Mouse (Mus musculus): ENCODE measurements around the gene Ankrd34a. TPM values are rescaled to one million over a fixed set of nuclear protein-coding genes. Genes with fewer than 3 reads are reported as not detected.

Gene Ankrd34a
- total and polyA plus RNA-seq, 3 experiments = 0.04 to 0.11 TPM; not detected in 1

DNA sequence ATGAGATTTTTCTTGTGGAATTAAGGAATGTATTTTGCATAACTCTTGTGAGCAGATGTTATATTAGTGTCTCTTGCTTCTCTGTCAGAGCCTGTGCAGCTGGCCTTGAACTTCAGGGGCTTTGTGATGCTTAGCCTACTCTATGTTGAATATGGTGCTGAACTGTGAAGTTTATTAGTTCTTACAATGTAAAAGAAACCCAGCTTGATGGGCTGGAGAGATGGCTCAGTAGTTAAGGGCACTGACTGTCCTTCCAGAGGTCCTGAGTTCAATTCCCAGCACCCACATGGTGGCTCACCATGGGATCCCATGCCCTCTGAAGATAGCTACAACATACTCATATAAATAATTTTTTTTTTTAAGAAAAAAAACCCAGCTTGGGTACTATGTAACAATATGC is 35.6 kb downstream of the Ankrd34a start:
- no peak overlapping the region for H3K4me2 ChIP-seq (ENCODE audit: insufficient read depth, low read depth, poor library complexity, severe bottlenecking)
- no peaks in the 10 kb centered on the region for H3K27me3 ChIP-seq (replicated peaks)
- H3K9ac ChIP-seq (ENCODE audit: insufficient read depth, low read depth) = no peak overlapping the region
- in situ Hi-C loops (cut with MboI; ENCODE audit: low pct_ligation_motif_present, low pct_unique_long_range_greater_than_20kb, low sequenced_read_pairs) = loop anchor here (5.0 kb wide), 1 partner anchor 40 kb away; the partner anchor contains the start of gene Polr3gl
- no peak overlapping the region for H3K4me3 ChIP-seq (replicated peaks in 1 of 3; ENCODE audit: low read depth in 2 of 3, low read length in 2 of 3, poor library complexity in 1 of 3)
- H3K4me1 ChIP-seq (ENCODE audit: control insufficient read depth in 1 of 2, insufficient read depth in 2 of 2) = peaks cover 5 to 36% of the 10 kb centered on the region in 2 experiments
- TF ChIP-seq MEF2A (IDR thresholded peaks at IDR 0.05; ENCODE audit: borderline replicate concordance, low read depth, low read length) = no peak
- no peak for TF ChIP-seq USF1 (IDR thresholded peaks at IDR 0.05; ENCODE audit: low read depth, low read length)
- TF ChIP-seq MAX (IDR thresholded peaks at IDR 0.05; ENCODE audit: low read length) = no peak
- TF ChIP-seq PAX5 (IDR thresholded peaks at IDR 0.05; ENCODE audit: low read length) = no peak
- peaks cover 22% of the 10 kb centered on the region for H3K79me2 ChIP-seq (replicated peaks; ENCODE audit: control insufficient read depth, extremely low read depth, insufficient read depth, poor library complexity, severe bottlenecking)
- no peak overlapping the region for H3K27ac ChIP-seq (ENCODE audit: insufficient read depth, low read depth)
- H3K9me3 ChIP-seq (replicated peaks; ENCODE audit: low read length) = no peaks in the 10 kb centered on the region
- no peak for DNase-seq (ENCODE audit: extremely low read depth)
- dilution Hi-C loops (cut with MboI; ENCODE audit: extremely low pct_ligation_motif_present, extremely low pct_unique_long_range_greater_than_20kb, low sequenced_read_pairs) = no loop called here
- H3K36me3 ChIP-seq (replicated peaks in 1 of 2; ENCODE audit: control insufficient read depth in 1 of 2, insufficient read depth in 1 of 2, low read length in 1 of 2) = peaks cover 17 to 35% of the 10 kb centered on the region in 2 experiments

DNA sequence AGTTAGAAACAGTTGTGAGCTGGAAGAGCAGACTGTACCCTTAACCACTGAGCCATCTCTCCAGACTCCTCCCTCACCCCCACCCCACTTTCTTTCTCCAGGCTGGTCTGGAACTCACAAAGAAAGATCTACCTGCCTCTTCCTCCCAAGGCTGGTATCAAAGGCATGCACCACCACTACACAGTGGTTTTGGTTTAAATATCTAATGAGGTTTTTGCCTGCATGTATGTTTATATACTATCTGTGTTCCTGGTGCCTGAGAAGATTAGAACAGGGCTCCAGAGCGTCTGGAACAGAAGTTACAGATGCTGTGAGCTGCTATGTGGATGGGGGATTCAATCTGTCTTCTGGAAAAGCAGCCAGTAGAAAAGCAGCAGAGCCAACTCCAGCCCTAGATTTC is 37.6 kb downstream of the Ankrd34a start:
- Histone ChIP-seq H3K9me3 (replicated peaks; ENCODE audit: low read length) (no peaks in the 10 kb centered on the region), H3K27me3 (replicated peaks) (no peaks in the 10 kb centered on the region), H3K79me2 (replicated peaks; ENCODE audit: control insufficient read depth, extremely low read depth, insufficient read depth, poor library complexity, severe bottlenecking) (peaks cover 22% of the 10 kb centered on the region), H3K4me1 (ENCODE audit: control insufficient read depth in 1 of 2, insufficient read depth in 2 of 2) (peaks cover 6 to 33% of the 10 kb centered on the region in 2 experiments), H3K9ac (ENCODE audit: insufficient read depth, low read depth) (no peak overlapping the region), H3K27ac (ENCODE audit: insufficient read depth, low read depth) (no peak overlapping the region), H3K36me3 (replicated peaks in 1 of 2; ENCODE audit: control insufficient read depth in 1 of 2, insufficient read depth in 1 of 2, low read length in 1 of 2) (peaks cover 25 to 52% of the 10 kb centered on the region in 2 experiments), H3K4me2 (ENCODE audit: insufficient read depth, low read depth, poor library complexity, severe bottlenecking) (no peak overlapping the region), H3K4me3 (replicated peaks in 1 of 3; ENCODE audit: low read depth in 2 of 3, low read length in 2 of 3, poor library complexity in 1 of 3) (no peak overlapping the region)
- in situ Hi-C loops (cut with MboI; ENCODE audit: low pct_ligation_motif_present, low pct_unique_long_range_greater_than_20kb, low sequenced_read_pairs) = loop anchor here (5.0 kb wide), 1 partner anchor 42 kb away; the partner anchor contains the start of gene Polr3gl
- no peak for DNase-seq (ENCODE audit: extremely low read depth)
- TF ChIP-seq ELF1 (IDR thresholded peaks at IDR 0.05; ENCODE audit: low read depth, low read length) (no peak), ETS1 (conservative IDR thresholded peaks at IDR 0.05; ENCODE audit: low read depth, low read length) (no peak), USF1 (IDR thresholded peaks at IDR 0.05; ENCODE audit: low read depth, low read length) (no peak), SIN3A (IDR thresholded peaks at IDR 0.05; ENCODE audit: low read length) (no peak), USF2 (conservative IDR thresholded peaks at IDR 0.05; ENCODE audit: low read depth, low read length) (no peak), POLR2A (IDR thresholded peaks at IDR 0.05; ENCODE audit: low read depth, low read length) (no peak), HCFC1 (IDR thresholded peaks at IDR 0.05; ENCODE audit: low read depth, low read length) (no peak), NRF1 (IDR thresholded peaks at IDR 0.05; ENCODE audit: low read depth, low read length) (no peak), NELFE (IDR thresholded peaks at IDR 0.05; ENCODE audit: low read depth, low read length) (no peak), CHD1 (IDR thresholded peaks at IDR 0.05; ENCODE audit: low read depth, low read length) (no peak), BHLHE40 (IDR thresholded peaks at IDR 0.05; ENCODE audit: low read depth, low read length) (no peak), POLR2AphosphoS2 (IDR thresholded peaks at IDR 0.05; ENCODE audit: low read depth, low read length) (no peak), MAX (IDR thresholded peaks at IDR 0.05; ENCODE audit: low read length) (no peak), E2F4 (IDR thresholded peaks at IDR 0.05; ENCODE audit: insufficient replicate concordance, low read depth, low read length) (no peak)
- dilution Hi-C loops (cut with MboI; ENCODE audit: extremely low pct_ligation_motif_present, extremely low pct_unique_long_range_greater_than_20kb, low sequenced_read_pairs) = no loop called here

Measured in CH12.LX (cell line).